Mouse (Mus musculus) limb, embryonic 12.5 days (tissue): ENCODE measurements around the gene Sec24c. TPM values are rescaled to one million over a fixed set of nuclear protein-coding genes. Genes with fewer than 3 reads are reported as not detected.

Experiments used
- ATAC-seq: fragments of 200-750 bp; cut with Nextera tagmentation; 2 replicates; pipeline ENCODE4 v1.8.0; 2017; ENCODE audit warnings: low read depth, moderate TSS enrichment; ENCODE audit not compliant: insufficient number of reproducible peaks, insufficient read depth, low FRiP score, low TSS enrichment
- H3K27ac ChIP-seq: fragments of 300-500 bp; sonication (generic); 2 replicates; pipeline ENCODE4 v1.5.1; 2016; ENCODE audit warnings: mild to moderate bottlenecking, moderate library complexity
- H3K27me3 ChIP-seq: fragments of 300-500 bp; sonication (generic); 2 replicates; pipeline ENCODE4 v1.6.1; 2016; ENCODE audit warnings: mild to moderate bottlenecking, moderate library complexity
- H3K36me3 ChIP-seq: fragments of 300-500 bp; sonication (generic); 2 replicates; pipeline ENCODE4 v1.6.1; 2016; ENCODE audit warnings: mild to moderate bottlenecking, moderate library complexity
- H3K4me1 ChIP-seq: fragments of 300-500 bp; sonication (generic); replicated peaks from 2 replicates; pipeline ENCODE4 v1.6.1; 2016
- H3K4me2 ChIP-seq: fragments of 300-500 bp; sonication (generic); 2 replicates; pipeline ENCODE4 v1.6.1; 2016; ENCODE audit warnings: mild to moderate bottlenecking, moderate library complexity
- H3K4me3 ChIP-seq: fragments of 300-500 bp; sonication (generic); replicated peaks from 2 replicates; pipeline ENCODE4 v1.5.1; 2016; ENCODE audit warnings: mild to moderate bottlenecking
- H3K9ac ChIP-seq: fragments of 300-500 bp; sonication (generic); replicated peaks from 2 replicates; pipeline ENCODE4 v1.6.1; 2016; ENCODE audit warnings: mild to moderate bottlenecking, moderate library complexity
- H3K9me3 ChIP-seq: fragments of 300-500 bp; sonication (generic); 2 replicates; pipeline ENCODE4 v1.6.1; 2016; ENCODE audit warnings: mild to moderate bottlenecking, moderate library complexity
- WGBS: fragments of 180-500 bp; shearing (Covaris S2); methylation state at CpG from one replicate; pipeline ENCODE4 v1.1.7; 2016; 5-methylcytosine and 5-hydroxymethylcytosine counted together
- polyA plus RNA-seq: library from polyadenylated mRNA; unstranded; fragments of >200 nt; fragmentation: Nextera tagmentation; extraction: Ambion mirVana; gene quantifications from 2 replicates; pipeline ENCODE4 v1.2.1, GENCODE M21; 2016

Gene Sec24c
- polyA plus RNA-seq, 1 experiment from 2014 or later, result 77.2 TPM

- no peak overlapping the region for H3K9ac ChIP-seq
- peaks cover 99% of the 10 kb centered on the region for H3K36me3 ChIP-seq
- no peaks in the 10 kb centered on the region for H3K27me3 ChIP-seq
- 91% methylated on average over 12 of the region's 12 CpGs for WGBS
- no peak overlapping the region for H3K4me2 ChIP-seq
- no peak overlapping the region for H3K4me3 ChIP-seq
- H3K4me1 ChIP-seq, result no peaks in the 10 kb centered on the region
- H3K9me3 ChIP-seq, result no peaks in the 10 kb centered on the region
- ATAC-seq, result no peak
- no peak overlapping the region for H3K27ac ChIP-seq
Measured at GRCm38 (mm10) chr14:20723006-20723405, 48.9 kb downstream of the Sec24c start.

- Histone ChIP-seq H3K9me3 (no peaks in the 10 kb centered on the region), H3K36me3 (peaks cover 98% of the 10 kb centered on the region), H3K27ac (no peak overlapping the region), H3K27me3 (no peaks in the 10 kb centered on the region), H3K4me2 (no peak overlapping the region), H3K4me3 (no peak overlapping the region), H3K4me1 (no peaks in the 10 kb centered on the region), H3K9ac (no peak overlapping the region)
- ATAC-seq, result 0 out of 2 replicates have a peak, but pooled peaks have one; percentile 12
- 34% methylated on average over 5 of the region's 5 CpGs for WGBS
Measured at GRCm38 (mm10) chr14:20724043-20724442, 49.9 kb downstream of the Sec24c start.

- peaks cover 98% of the 10 kb centered on the region for H3K36me3 ChIP-seq
- ATAC-seq, result no peak
Measured at GRCm38 (mm10) chr14:20725660-20726339, 51.7 kb downstream of the Sec24c start.

GRCm38 (mm10) chr14:20729871-20730270 is 55.8 kb downstream of the Sec24c start:
- no peak for ATAC-seq
- peaks cover 8% of the 10 kb centered on the region for H3K4me1 ChIP-seq
- H3K9ac ChIP-seq, result no peak overlapping the region
- H3K36me3 ChIP-seq, result peaks cover 75% of the 10 kb centered on the region
- H3K27me3 ChIP-seq, result no peaks in the 10 kb centered on the region
- no peak overlapping the region for H3K27ac ChIP-seq
- H3K9me3 ChIP-seq, result no peaks in the 10 kb centered on the region
- WGBS, result 89% methylated on average over 9 of the region's 9 CpGs
- H3K4me2 ChIP-seq, result no peak overlapping the region
- no peak overlapping the region for H3K4me3 ChIP-seq

More at GRCm38 (mm10) chr14:20725660-20726339, 51.7 kb downstream of the Sec24c start:
- Histone ChIP-seq H3K9me3 (no peaks in the 10 kb centered on the region), H3K4me2 (no peak overlapping the region), H3K27me3 (no peaks in the 10 kb centered on the region), H3K27ac (no peak overlapping the region), H3K4me3 (no peak overlapping the region), H3K9ac (no peak overlapping the region), H3K4me1 (no peaks in the 10 kb centered on the region)
- 69% methylated on average over 6 of the region's 6 CpGs for WGBS

- H3K36me3 ChIP-seq, result peaks cover 73% of the 10 kb centered on the region
- H3K27ac ChIP-seq, result no peak overlapping the region
- no peaks in the 10 kb centered on the region for H3K27me3 ChIP-seq
- no peak overlapping the region for H3K9ac ChIP-seq
- H3K9me3 ChIP-seq, result no peaks in the 10 kb centered on the region
- no peak overlapping the region for H3K4me2 ChIP-seq
- H3K4me3 ChIP-seq, result no peak overlapping the region
- peaks cover 8% of the 10 kb centered on the region for H3K4me1 ChIP-seq
- no peak for ATAC-seq
- 88% methylated on average over 9 of the region's 9 CpGs for WGBS
Measured at GRCm38 (mm10) chr14:20730853-20731602, 56.9 kb downstream of the Sec24c start.

- Histone ChIP-seq H3K9me3 (no peaks in the 10 kb centered on the region), H3K9ac (peak overlapping the region; percentile 91), H3K4me3 (peak overlapping the region; percentile 86), H3K4me1 (peaks cover 8% of the 10 kb centered on the region), H3K27me3 (no peaks in the 10 kb centered on the region), H3K36me3 (peaks cover 69% of the 10 kb centered on the region), H3K27ac (peak overlapping the region; percentile 94), H3K4me2 (peak overlapping the region; percentile 90)
- 0 out of 2 replicates have a peak, but pooled peaks have one; percentile 4 for ATAC-seq
- WGBS, result 49% methylated on average over 12 of the region's 12 CpGs
Measured at GRCm38 (mm10) chr14:20733041-20733951, 59.2 kb downstream of the Sec24c start.

- WGBS, result under 1% methylated on average over 80 of the region's 81 CpGs
Measured at GRCm38 (mm10) chr14:20733952-20734774, 60.1 kb downstream of the Sec24c start, which contains the start of gene Ndst2. Ndst2 (minus strand) TSS chr14:20734562.

GRCm38 (mm10) chr14:20735052-20735451 is 60.9 kb downstream of the Sec24c start:
- Histone ChIP-seq H3K4me2 (peak overlapping the region; percentile 90), H3K9ac (0 out of 2 replicates have a peak overlapping the region, but pooled peaks have one; percentile 18), H3K4me3 (no peak overlapping the region), H3K4me1 (peaks cover 8% of the 10 kb centered on the region), H3K27me3 (no peaks in the 10 kb centered on the region), H3K27ac (peak overlapping the region; percentile 76), H3K9me3 (no peaks in the 10 kb centered on the region), H3K36me3 (peaks cover 70% of the 10 kb centered on the region)
- ATAC-seq, result no peak
- WGBS, result 67% methylated on average over 2 of the region's 2 CpGs

More at GRCm38 (mm10) chr14:20733952-20734774, 60.1 kb downstream of the Sec24c start, which contains the start of gene Ndst2:
- Histone ChIP-seq H3K27me3 (no peaks in the 10 kb centered on the region), H3K4me1 (peaks cover 8% of the 10 kb centered on the region), H3K4me3 (peak within 1 kb of the TSS; percentile 86), H3K9ac (peak within 1 kb of the TSS; percentile 91), H3K36me3 (peaks cover 70% of the 10 kb centered on the region), H3K4me2 (peak within 1 kb of the TSS; percentile 90), H3K27ac (peak within 1 kb of the TSS; percentile 94), H3K9me3 (no peaks in the 10 kb centered on the region)
- peak; percentile 97 for ATAC-seq

GRCm38 (mm10) chr14:20735892-20736390 is 61.8 kb downstream of the Sec24c start:
- Histone ChIP-seq H3K4me1 (peaks cover 8% of the 10 kb centered on the region), H3K27me3 (no peaks in the 10 kb centered on the region), H3K4me3 (no peak overlapping the region), H3K9ac (no peak overlapping the region), H3K4me2 (no peak overlapping the region), H3K36me3 (peaks cover 70% of the 10 kb centered on the region), H3K27ac (0 out of 2 replicates have a peak overlapping the region, but pooled peaks have one; percentile 76), H3K9me3 (no peaks in the 10 kb centered on the region)
- 88% methylated on average over 13 of the region's 13 CpGs for WGBS
- no peak for ATAC-seq

- H3K4me2 ChIP-seq, result no peak overlapping the region
- H3K27ac ChIP-seq, result no peak overlapping the region
- 34% methylated on average over 14 of the region's 14 CpGs for WGBS
- H3K36me3 ChIP-seq, result peaks cover 73% of the 10 kb centered on the region
- H3K4me3 ChIP-seq, result no peak overlapping the region
- H3K27me3 ChIP-seq, result no peaks in the 10 kb centered on the region
- H3K4me1 ChIP-seq, result peaks cover 8% of the 10 kb centered on the region
- no peaks in the 10 kb centered on the region for H3K9me3 ChIP-seq
- ATAC-seq, result no peak
- no peak overlapping the region for H3K9ac ChIP-seq
Measured at GRCm38 (mm10) chr14:20737306-20737705, 63.2 kb downstream of the Sec24c start.
